Mouse (Mus musculus) intestine, embryonic 15.5 days (tissue): Measurements from ENCODE around the gene Pla2g2d. TPM values are rescaled to one million over a fixed set of nuclear protein-coding genes. Genes with fewer than 3 reads are reported as not detected.

ENCODE experiments used
- ATAC-seq: fragments of 200-750 bp; cut with Nextera tagmentation; 2 replicates; pipeline ENCODE4 v1.8.0; 2017; ENCODE audit warnings: moderate TSS enrichment, moderate library complexity
- H3K27ac ChIP-seq: fragments of 300-500 bp; sonication (generic); 2 replicates; pipeline ENCODE4 v1.5.1; 2015; ENCODE audit warnings: mild to moderate bottlenecking, inconsistent platforms
- H3K27me3 ChIP-seq: fragments of 300-500 bp; sonication (generic); replicated peaks from 2 replicates; pipeline ENCODE4 v1.6.1; 2015; ENCODE audit warnings: inconsistent platforms
- H3K36me3 ChIP-seq: fragments of 300-500 bp; sonication (generic); 2 replicates; pipeline ENCODE4 v1.6.1; 2015; ENCODE audit warnings: inconsistent platforms
- H3K4me1 ChIP-seq: fragments of 300-500 bp; sonication (generic); replicated peaks from 2 replicates; pipeline ENCODE4 v1.6.1; 2015; ENCODE audit warnings: inconsistent platforms
- H3K4me2 ChIP-seq: fragments of 300-500 bp; sonication (generic); replicated peaks from 2 replicates; pipeline ENCODE4 v1.6.1; 2015; ENCODE audit warnings: mild to moderate bottlenecking, inconsistent platforms
- H3K4me3 ChIP-seq: fragments of 300-500 bp; sonication (generic); replicated peaks from 2 replicates; pipeline ENCODE4 v1.5.1; 2015; ENCODE audit warnings: inconsistent platforms
- H3K9ac ChIP-seq: fragments of 300-500 bp; sonication (generic); 2 replicates; pipeline ENCODE4 v1.6.1; 2015; ENCODE audit warnings: inconsistent platforms
- H3K9me3 ChIP-seq: fragments of 300-500 bp; sonication (generic); 2 replicates; pipeline ENCODE4 v1.6.1; 2016; ENCODE audit warnings: inconsistent platforms
- WGBS: fragments of 180-500 bp; shearing (Covaris S2); methylation state at CpG from one replicate; pipeline ENCODE4 v1.1.7; 2015; 5-methylcytosine and 5-hydroxymethylcytosine counted together
- polyA plus RNA-seq: library from polyadenylated mRNA; unstranded; fragments of >200 nt; fragmentation: Nextera tagmentation; extraction: Ambion mirVana; gene quantifications from 2 replicates; pipeline ENCODE4 v1.2.1, GENCODE M21; 2015

The Pla2g2d gene
- polyA plus RNA-seq: 0.92 and 0.99 TPM in 2 replicates

DNA sequence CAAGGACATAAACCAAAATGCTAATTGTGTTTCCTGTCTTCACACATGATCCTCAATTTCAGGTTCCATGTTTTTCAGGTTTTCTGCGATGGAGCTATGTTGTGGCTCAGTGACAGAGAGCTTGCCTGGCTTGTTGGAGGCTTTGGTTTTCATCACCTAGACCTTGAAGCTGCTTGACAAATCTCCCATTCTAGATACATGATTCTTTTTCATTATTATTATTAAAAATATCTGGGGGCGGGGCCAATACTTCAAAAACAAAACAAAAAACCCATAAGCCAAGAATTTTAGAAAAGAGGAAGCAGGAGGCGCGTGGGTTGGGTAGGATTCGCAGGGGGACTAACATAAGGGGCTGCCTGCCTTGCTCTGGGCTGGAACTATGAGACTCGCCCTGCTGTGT lies at the start of gene Pla2g2d:
Pla2g2d (plus strand) TSS at position 301 of the 400 bp plus-strand sequence.
- Histone ChIP-seq H3K27me3 (no peaks in the 10 kb centered on the region), H3K27ac (no peak within 1 kb of the TSS), H3K4me3 (no peak within 1 kb of the TSS), H3K36me3 (no peaks in the 10 kb centered on the region), H3K9me3 (no peaks in the 10 kb centered on the region), H3K4me2 (no peak within 1 kb of the TSS), H3K9ac (no peak within 1 kb of the TSS), H3K4me1 (peaks cover 4% of the 10 kb centered on the region; the same call in 1 of the 2 replicates)
- 89% methylated on average over 6 of the region's 6 CpGs for whole genome bisulfite sequencing
- ATAC-seq: no peak

GRCm38 (mm10) chr4:138725751-138726150 lies 49.8 kb upstream of the Pla2g2d start:
- H3K36me3 ChIP-seq: no peaks in the 10 kb centered on the region
- no peak for ATAC-seq
- H3K4me1 ChIP-seq: peaks cover 23% of the 10 kb centered on the region
- WGBS: 80% methylated on average over 5 of the region's 5 CpGs
- no peaks in the 10 kb centered on the region for H3K9me3 ChIP-seq
- H3K4me3 ChIP-seq: no peak overlapping the region
- no peaks in the 10 kb centered on the region for H3K27me3 ChIP-seq
- no peak overlapping the region for H3K27ac ChIP-seq
- no peak overlapping the region for H3K4me2 ChIP-seq
- H3K9ac ChIP-seq: no peak overlapping the region

DNA sequence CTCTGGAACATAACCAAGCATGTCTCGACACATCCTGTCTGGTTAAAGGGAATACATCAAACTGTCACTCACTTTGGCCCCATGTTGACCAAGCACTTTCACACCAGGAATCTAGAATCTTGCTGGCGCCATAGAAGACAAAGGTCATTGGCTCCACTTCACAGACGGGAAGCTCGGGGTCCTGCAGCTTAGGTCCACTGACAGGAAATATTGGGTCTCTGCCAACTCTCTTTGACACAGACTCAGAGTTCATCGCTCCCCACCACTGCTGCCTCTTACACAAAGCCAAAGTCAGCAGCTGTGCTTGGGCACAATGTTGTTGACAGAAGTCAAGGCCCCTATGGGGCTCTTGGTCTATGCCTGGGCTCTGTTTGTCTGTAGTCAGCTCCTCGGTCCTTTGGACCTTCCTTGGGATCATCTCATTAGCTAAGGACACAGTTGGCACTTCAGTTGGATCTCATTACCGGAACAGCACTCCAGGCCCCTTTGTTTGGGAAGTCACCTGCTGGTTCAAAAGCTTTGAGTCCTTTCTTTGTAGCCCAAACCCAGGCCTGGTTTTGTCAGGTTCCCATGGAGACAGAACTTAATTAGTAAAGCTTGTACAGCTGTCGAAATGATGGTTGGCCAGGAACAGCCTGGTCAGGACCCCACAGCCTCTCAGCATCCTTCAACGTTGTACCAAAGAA lies 46.4 kb upstream of the Pla2g2d start:
- 56% methylated on average over 9 of the region's 9 CpGs for WGBS
- no peak for ATAC-seq
- Histone ChIP-seq H3K27ac (no peak overlapping the region), H3K4me3 (no peak overlapping the region), H3K9ac (no peak overlapping the region), H3K4me2 (no peak overlapping the region), H3K9me3 (no peaks in the 10 kb centered on the region), H3K36me3 (no peaks in the 10 kb centered on the region), H3K27me3 (no peaks in the 10 kb centered on the region), H3K4me1 (peaks cover 14% of the 10 kb centered on the region)

DNA sequence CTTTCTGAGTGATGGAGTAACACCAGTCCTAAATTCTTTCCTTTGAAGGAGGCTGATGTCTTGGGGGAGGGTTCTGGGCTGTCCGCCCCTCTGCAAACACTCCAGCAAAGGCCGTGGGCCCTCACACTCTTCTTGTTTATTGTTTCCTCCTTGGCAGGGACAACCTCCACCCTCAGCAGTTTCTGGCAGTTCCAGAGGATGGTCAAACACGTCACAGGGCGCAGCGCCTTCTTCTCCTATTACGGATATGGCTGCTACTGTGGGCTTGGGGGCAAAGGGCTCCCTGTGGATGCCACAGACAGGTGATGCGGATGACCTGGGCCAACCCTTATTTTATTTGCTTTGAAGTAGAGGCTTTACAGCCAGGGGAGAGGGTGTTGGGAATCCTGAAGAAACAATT lies 41.4 kb upstream of the Pla2g2d start:
- WGBS: 60% methylated on average over 7 of the region's 7 CpGs
- H3K36me3 ChIP-seq: no peaks in the 10 kb centered on the region
- no peak overlapping the region for H3K4me2 ChIP-seq
- no peak overlapping the region for H3K27ac ChIP-seq
- ATAC-seq: no peak
- H3K4me1 ChIP-seq: peaks cover 8% of the 10 kb centered on the region; the same call in 1 of the 2 replicates
- H3K4me3 ChIP-seq: no peak overlapping the region
- no peaks in the 10 kb centered on the region for H3K9me3 ChIP-seq
- no peaks in the 10 kb centered on the region for H3K27me3 ChIP-seq
- H3K9ac ChIP-seq: no peak overlapping the region

- no peaks in the 10 kb centered on the region for H3K9me3 ChIP-seq
- H3K4me2 ChIP-seq: no peak overlapping the region
- 92% methylated on average over 4 of the region's 4 CpGs for WGBS
- H3K4me3 ChIP-seq: no peak overlapping the region
- no peak overlapping the region for H3K27ac ChIP-seq
- no peak for ATAC-seq
- no peaks in the 10 kb centered on the region for H3K36me3 ChIP-seq
- H3K4me1 ChIP-seq: peaks cover 10% of the 10 kb centered on the region; the same call in 1 of the 2 replicates
- H3K9ac ChIP-seq: no peak overlapping the region
- no peaks in the 10 kb centered on the region for H3K27me3 ChIP-seq
Measured at GRCm38 (mm10) chr4:138734863-138735262, 40.7 kb upstream of the Pla2g2d start.

GRCm38 (mm10) chr4:138737031-138737430 lies 38.5 kb upstream of the Pla2g2d start, which contains the start of gene Ubxn10:
Gene Ubxn10, minus strand, starts transcription at chr4:138737167.
- 0 out of 2 replicates have a peak within 1 kb of the TSS, but pooled peaks have one; percentile 51 for H3K27ac ChIP-seq
- no peak within 1 kb of the TSS for H3K4me3 ChIP-seq
- ATAC-seq: peak; percentile 68
- 55% methylated on average over 7 of the region's 7 CpGs for WGBS
- H3K27me3 ChIP-seq: no peaks in the 10 kb centered on the region
- peaks cover 10% of the 10 kb centered on the region; the same call in 1 of the 2 replicates for H3K4me1 ChIP-seq
- H3K4me2 ChIP-seq: no peak within 1 kb of the TSS
- H3K9me3 ChIP-seq: no peaks in the 10 kb centered on the region
- no peaks in the 10 kb centered on the region for H3K36me3 ChIP-seq
- H3K9ac ChIP-seq: no peak within 1 kb of the TSS

DNA sequence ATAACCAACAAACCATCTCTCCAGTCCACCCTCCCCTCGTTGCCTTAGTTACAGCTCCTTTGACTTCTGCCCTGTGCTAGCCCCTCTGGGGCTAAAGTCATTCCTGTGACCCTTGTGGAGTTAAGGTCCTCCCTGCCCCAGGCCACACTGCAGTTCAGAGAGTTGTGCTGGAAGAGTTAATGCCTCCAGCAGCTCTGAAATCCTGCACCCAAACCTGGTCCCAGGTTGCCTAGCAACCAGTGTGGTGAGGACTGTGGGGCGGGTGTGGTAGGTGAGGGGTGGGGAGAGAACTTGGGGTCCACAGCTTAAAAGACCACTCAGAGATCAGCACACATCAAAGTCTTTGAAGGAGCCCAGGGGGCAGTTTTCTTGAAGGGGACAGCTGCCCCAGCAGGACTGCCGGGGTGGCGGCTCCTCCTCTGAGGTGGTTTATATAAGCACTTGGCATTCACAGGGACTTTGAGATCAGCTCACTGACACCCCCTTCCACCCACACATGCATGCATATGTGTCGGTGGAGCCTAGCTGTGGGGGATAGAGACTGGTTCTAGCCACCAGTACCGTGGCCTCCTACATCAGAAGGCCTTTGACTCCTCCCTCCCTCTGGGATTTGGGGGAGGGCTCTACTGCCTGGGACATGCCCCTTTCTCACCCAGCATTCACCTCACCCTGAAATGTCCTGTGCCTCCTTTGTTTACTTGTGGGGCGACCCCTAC lies 36.2 kb upstream of the Pla2g2d start:
- H3K4me1 ChIP-seq: peaks cover 10% of the 10 kb centered on the region; the same call in 1 of the 2 replicates
- no peaks in the 10 kb centered on the region for H3K27me3 ChIP-seq
- H3K9ac ChIP-seq: no peak overlapping the region
- H3K4me3 ChIP-seq: no peak overlapping the region
- H3K9me3 ChIP-seq: no peaks in the 10 kb centered on the region
- no peak overlapping the region for H3K4me2 ChIP-seq
- no peaks in the 10 kb centered on the region for H3K36me3 ChIP-seq
- 25% methylated on average over 7 of the region's 7 CpGs for WGBS
- ATAC-seq: no peak
- H3K27ac ChIP-seq: no peak overlapping the region

DNA sequence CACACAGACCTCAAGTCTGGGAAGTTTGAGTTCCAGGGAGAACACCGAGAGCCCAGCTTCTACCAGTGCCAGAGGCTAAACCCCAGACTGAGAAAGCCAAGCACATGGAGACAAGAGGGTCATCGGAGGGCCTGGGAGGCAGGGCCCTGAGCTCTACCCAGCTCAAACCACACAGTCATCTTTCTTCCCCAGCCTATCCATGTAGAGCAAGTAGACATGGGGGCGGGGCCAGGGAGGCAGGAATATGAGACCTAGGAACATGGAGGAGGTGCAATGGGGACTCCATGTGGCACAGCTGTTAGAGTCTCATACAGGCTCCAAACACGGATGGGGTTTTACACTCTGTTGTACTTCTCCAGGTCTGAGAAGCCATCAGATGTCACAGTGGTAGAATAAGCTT lies 29.7 kb upstream of the Pla2g2d start:
- peak; percentile 42; the same call in 1 of the 2 replicates for ATAC-seq
- no peak overlapping the region for H3K4me3 ChIP-seq
- no peak overlapping the region for H3K27ac ChIP-seq
- H3K4me1 ChIP-seq: 0 out of 2 replicates have a peak, but pooled peaks cover 5% of the 10 kb centered on the region
- no peak overlapping the region for H3K4me2 ChIP-seq
- H3K27me3 ChIP-seq: no peaks in the 10 kb centered on the region
- no peaks in the 10 kb centered on the region for H3K36me3 ChIP-seq
- H3K9me3 ChIP-seq: no peaks in the 10 kb centered on the region
- H3K9ac ChIP-seq: no peak overlapping the region
- 59% methylated on average over 4 of the region's 4 CpGs for WGBS

DNA sequence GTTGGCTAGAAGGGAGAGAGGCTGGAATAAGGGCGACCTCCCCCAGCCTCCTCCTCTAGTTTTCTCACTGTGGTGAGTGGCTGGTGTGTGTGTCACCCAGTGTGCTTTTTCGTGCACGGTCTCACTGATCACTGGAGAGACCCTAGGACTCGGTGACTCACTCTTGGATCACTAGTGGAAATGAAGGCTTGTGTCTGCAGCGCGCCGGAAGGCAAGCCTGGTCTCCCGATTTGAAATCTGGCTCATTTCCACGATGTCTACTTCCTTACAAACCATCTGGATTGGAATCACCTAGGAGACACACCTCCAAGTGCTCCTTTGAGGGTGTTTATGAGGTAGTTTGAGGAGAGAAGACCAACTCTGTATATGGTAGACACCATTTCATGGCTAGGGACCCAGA lies 28.7 kb upstream of the Pla2g2d start:
- H3K4me2 ChIP-seq: no peak overlapping the region
- no peak overlapping the region for H3K27ac ChIP-seq
- 89% methylated on average over 9 of the region's 9 CpGs for WGBS
- H3K27me3 ChIP-seq: no peaks in the 10 kb centered on the region
- ATAC-seq: no peak
- no peak overlapping the region for H3K4me3 ChIP-seq
- no peaks in the 10 kb centered on the region for H3K36me3 ChIP-seq
- H3K4me1 ChIP-seq: 0 out of 2 replicates have a peak, but pooled peaks cover 5% of the 10 kb centered on the region
- H3K9me3 ChIP-seq: no peaks in the 10 kb centered on the region
- H3K9ac ChIP-seq: no peak overlapping the region

- ATAC-seq: peak; percentile 59
- H3K36me3 ChIP-seq: no peaks in the 10 kb centered on the region
- no peak overlapping the region for H3K4me3 ChIP-seq
- H3K27ac ChIP-seq: no peak overlapping the region
- no peak overlapping the region for H3K9ac ChIP-seq
- no peaks in the 10 kb centered on the region for H3K9me3 ChIP-seq
- H3K4me2 ChIP-seq: no peak overlapping the region
- H3K4me1 ChIP-seq: 0 out of 2 replicates have a peak, but pooled peaks cover 5% of the 10 kb centered on the region
- 52% methylated on average over 10 of the region's 10 CpGs for WGBS
- no peaks in the 10 kb centered on the region for H3K27me3 ChIP-seq
Measured at GRCm38 (mm10) chr4:138747851-138748250, 27.7 kb upstream of the Pla2g2d start.

DNA sequence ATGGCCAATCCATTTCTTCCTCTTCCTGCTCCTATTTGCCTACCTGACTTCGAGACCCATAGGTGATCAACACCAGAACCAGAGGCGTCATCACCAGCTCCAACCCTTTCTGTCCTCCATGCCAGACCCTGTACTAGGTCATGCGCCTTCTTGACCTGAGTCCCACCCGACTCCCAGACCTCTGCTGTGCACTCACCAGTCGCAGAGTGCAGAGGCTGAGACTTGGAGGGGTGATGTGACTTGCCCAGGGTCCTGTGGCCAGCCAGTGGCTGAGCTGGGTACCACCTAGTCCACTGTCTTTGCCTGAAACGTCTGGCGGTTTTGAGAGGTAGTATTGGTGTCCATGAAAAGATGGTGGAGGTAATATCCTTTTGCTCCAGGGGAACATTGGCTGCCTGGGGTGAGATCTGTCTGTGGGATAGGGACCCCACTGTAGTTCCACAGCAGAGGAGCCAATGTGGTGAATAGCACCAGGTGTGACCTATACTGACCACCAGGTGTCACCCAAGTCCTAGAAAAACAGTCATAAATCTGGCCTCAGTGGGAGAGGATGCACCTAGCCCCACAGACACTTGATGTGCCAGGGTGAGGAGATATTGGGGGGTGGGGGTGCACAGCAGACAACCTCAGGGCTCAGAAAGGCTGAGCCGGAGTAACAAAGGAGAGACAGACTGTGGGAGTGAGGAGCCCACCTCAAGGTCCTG lies 27.0 kb upstream of the Pla2g2d start:
- no peak overlapping the region for H3K4me2 ChIP-seq
- H3K27ac ChIP-seq: no peak overlapping the region
- H3K4me3 ChIP-seq: no peak overlapping the region
- H3K4me1 ChIP-seq: 0 out of 2 replicates have a peak, but pooled peaks cover 5% of the 10 kb centered on the region
- H3K36me3 ChIP-seq: no peaks in the 10 kb centered on the region
- no peaks in the 10 kb centered on the region for H3K9me3 ChIP-seq
- H3K9ac ChIP-seq: no peak overlapping the region
- 50% methylated on average over 8 of the region's 8 CpGs for WGBS
- H3K27me3 ChIP-seq: no peaks in the 10 kb centered on the region
- ATAC-seq: peak; percentile 64; the same call in 1 of the 2 replicates

DNA sequence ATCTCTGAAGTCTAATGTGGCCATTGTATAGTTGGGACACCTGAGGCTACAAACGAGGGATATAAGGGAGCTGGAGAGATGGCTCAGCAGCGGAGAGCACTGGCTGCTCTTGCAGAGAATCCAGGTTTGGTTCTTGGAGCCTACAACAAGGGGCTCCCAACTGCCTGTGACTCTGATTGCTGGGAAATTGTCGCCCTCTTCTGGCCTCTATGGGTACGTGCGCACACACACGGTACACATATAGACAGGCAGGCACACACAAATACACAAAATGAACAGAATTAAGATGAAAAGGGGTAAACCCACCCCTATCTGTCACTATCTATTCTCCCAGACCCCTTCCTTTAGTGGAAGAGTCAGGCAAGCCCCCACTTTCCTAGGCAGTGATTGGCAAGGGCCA lies 22.9 kb upstream of the Pla2g2d start:
- ATAC-seq: no peak
- Histone ChIP-seq H3K27ac (no peak overlapping the region), H3K4me2 (no peak overlapping the region), H3K36me3 (no peaks in the 10 kb centered on the region), H3K27me3 (no peaks in the 10 kb centered on the region), H3K9ac (no peak overlapping the region), H3K4me3 (no peak overlapping the region), H3K4me1 (0 out of 2 replicates have a peak, but pooled peaks cover 13% of the 10 kb centered on the region), H3K9me3 (no peaks in the 10 kb centered on the region)
- 95% methylated on average over 6 of the region's 6 CpGs for WGBS
